Mouse (Mus musculus): ENCODE measurements at regions not wholly inside any gene's neighbourhood (a gene's known extent, or its start where the extent isn't known, plus 50 kb on each side); places are given as distances from the start of the nearest gene placed in this dataset.

- H3K4me1 ChIP-seq (replicated peaks; ENCODE audit: low read depth, low read length) = no peaks in the 10 kb centered on the region
- H3K4me3 ChIP-seq (replicated peaks; ENCODE audit: low read length) = no peak overlapping the region
- no peaks in the 10 kb centered on the region for H3K27me3 ChIP-seq (ENCODE audit: insufficient read depth, low read length)
- no peaks in the 10 kb centered on the region for H3K9me3 ChIP-seq (ENCODE audit: low read length)
- H3K36me3 ChIP-seq (ENCODE audit: insufficient read depth, low read length) = no peaks in the 10 kb centered on the region
- TF ChIP-seq CTCF (conservative IDR thresholded peaks at IDR 0.05; ENCODE audit: low read length) = no peak
- no peak for TF ChIP-seq POU5F1 (IDR thresholded peaks at IDR 0.05; ENCODE audit: borderline replicate concordance, low read length)
- TF ChIP-seq NANOG (IDR thresholded peaks at IDR 0.05; ENCODE audit: borderline replicate concordance, low read length) = no peak
These were observed 285.2 kb upstream of the Fam241a start for GRCm38 (mm10) chr3:128181221-128181908.

GRCm38 (mm10) chr3:128149216-128149615, 253.1 kb upstream of the Fam241a start:
- Histone ChIP-seq H3K27me3 (ENCODE audit: insufficient read depth, low read length) (no peaks in the 10 kb centered on the region), H3K4me1 (replicated peaks; ENCODE audit: low read depth, low read length) (no peaks in the 10 kb centered on the region), H3K9me3 (ENCODE audit: low read length) (no peaks in the 10 kb centered on the region), H3K36me3 (ENCODE audit: insufficient read depth, low read length) (no peaks in the 10 kb centered on the region), H3K4me3 (replicated peaks; ENCODE audit: low read length) (no peak overlapping the region)
- TF ChIP-seq NANOG (IDR thresholded peaks at IDR 0.05; ENCODE audit: borderline replicate concordance, low read length) (no peak), POU5F1 (IDR thresholded peaks at IDR 0.05; ENCODE audit: borderline replicate concordance, low read length) (no peak), CTCF (conservative IDR thresholded peaks at IDR 0.05; ENCODE audit: low read length) (no peak)

- Histone ChIP-seq H3K4me1 (replicated peaks; ENCODE audit: low read depth, low read length) (no peaks in the 10 kb centered on the region), H3K36me3 (ENCODE audit: insufficient read depth, low read length) (no peaks in the 10 kb centered on the region), H3K4me3 (replicated peaks; ENCODE audit: low read length) (no peak overlapping the region), H3K9me3 (ENCODE audit: low read length) (no peaks in the 10 kb centered on the region), H3K27me3 (ENCODE audit: insufficient read depth, low read length) (no peaks in the 10 kb centered on the region)
- TF ChIP-seq POU5F1 (IDR thresholded peaks at IDR 0.05; ENCODE audit: borderline replicate concordance, low read length) = no peak
- TF ChIP-seq NANOG (IDR thresholded peaks at IDR 0.05; ENCODE audit: borderline replicate concordance, low read length) = no peak
- TF ChIP-seq CTCF (conservative IDR thresholded peaks at IDR 0.05; ENCODE audit: low read length) = no peak
These were observed 249.2 kb upstream of the Fam241a start for GRCm38 (mm10) chr3:128145329-128145728.

- Histone ChIP-seq H3K36me3 (ENCODE audit: insufficient read depth, low read length) (no peaks in the 10 kb centered on the region), H3K9me3 (ENCODE audit: low read length) (no peaks in the 10 kb centered on the region), H3K27me3 (ENCODE audit: insufficient read depth, low read length) (no peaks in the 10 kb centered on the region), H3K4me1 (replicated peaks; ENCODE audit: low read depth, low read length) (no peaks in the 10 kb centered on the region), H3K4me3 (replicated peaks; ENCODE audit: low read length) (no peak overlapping the region)
- TF ChIP-seq POU5F1 (IDR thresholded peaks at IDR 0.05; ENCODE audit: borderline replicate concordance, low read length) (no peak), NANOG (IDR thresholded peaks at IDR 0.05; ENCODE audit: borderline replicate concordance, low read length) (no peak), CTCF (conservative IDR thresholded peaks at IDR 0.05; ENCODE audit: low read length) (no peak)
These were observed 231.7 kb upstream of the Fam241a start for GRCm38 (mm10) chr3:128127836-128128235.

GRCm38 (mm10) chr3:128126664-128127063, 230.5 kb upstream of the Fam241a start:
- H3K9me3 ChIP-seq (ENCODE audit: low read length) = no peaks in the 10 kb centered on the region
- no peaks in the 10 kb centered on the region for H3K36me3 ChIP-seq (ENCODE audit: insufficient read depth, low read length)
- no peak for TF ChIP-seq POU5F1 (IDR thresholded peaks at IDR 0.05; ENCODE audit: borderline replicate concordance, low read length)
- TF ChIP-seq NANOG (IDR thresholded peaks at IDR 0.05; ENCODE audit: borderline replicate concordance, low read length) = no peak
- TF ChIP-seq CTCF (conservative IDR thresholded peaks at IDR 0.05; ENCODE audit: low read length) = no peak
- no peaks in the 10 kb centered on the region for H3K27me3 ChIP-seq (ENCODE audit: insufficient read depth, low read length)
- no peak overlapping the region for H3K4me3 ChIP-seq (replicated peaks; ENCODE audit: low read length)
- no peaks in the 10 kb centered on the region for H3K4me1 ChIP-seq (replicated peaks; ENCODE audit: low read depth, low read length)

GRCm38 (mm10) chr3:128122111-128122510, 226.0 kb upstream of the Fam241a start:
- Histone ChIP-seq H3K9me3 (ENCODE audit: low read length) (no peaks in the 10 kb centered on the region), H3K4me3 (replicated peaks; ENCODE audit: low read length) (no peak overlapping the region), H3K36me3 (ENCODE audit: insufficient read depth, low read length) (no peaks in the 10 kb centered on the region), H3K27me3 (ENCODE audit: insufficient read depth, low read length) (no peaks in the 10 kb centered on the region), H3K4me1 (replicated peaks; ENCODE audit: low read depth, low read length) (no peaks in the 10 kb centered on the region)
- no peak for TF ChIP-seq POU5F1 (IDR thresholded peaks at IDR 0.05; ENCODE audit: borderline replicate concordance, low read length)
- TF ChIP-seq CTCF (conservative IDR thresholded peaks at IDR 0.05; ENCODE audit: low read length) = no peak
- no peak for TF ChIP-seq NANOG (IDR thresholded peaks at IDR 0.05; ENCODE audit: borderline replicate concordance, low read length)

GRCm38 (mm10) chr3:128120647-128121440, 224.7 kb upstream of the Fam241a start:
- no peaks in the 10 kb centered on the region for H3K36me3 ChIP-seq (ENCODE audit: insufficient read depth, low read length)
- H3K9me3 ChIP-seq (ENCODE audit: low read length) = no peaks in the 10 kb centered on the region
- no peak overlapping the region for H3K4me3 ChIP-seq (replicated peaks; ENCODE audit: low read length)
- no peak for TF ChIP-seq CTCF (conservative IDR thresholded peaks at IDR 0.05; ENCODE audit: low read length)
- no peak for TF ChIP-seq NANOG (IDR thresholded peaks at IDR 0.05; ENCODE audit: borderline replicate concordance, low read length)
- H3K27me3 ChIP-seq (ENCODE audit: insufficient read depth, low read length) = no peaks in the 10 kb centered on the region
- H3K4me1 ChIP-seq (replicated peaks; ENCODE audit: low read depth, low read length) = no peaks in the 10 kb centered on the region

- Histone ChIP-seq H3K36me3 (ENCODE audit: insufficient read depth, low read length) (no peaks in the 10 kb centered on the region), H3K4me3 (replicated peaks; ENCODE audit: low read length) (no peak overlapping the region), H3K9me3 (ENCODE audit: low read length) (no peaks in the 10 kb centered on the region), H3K4me1 (replicated peaks; ENCODE audit: low read depth, low read length) (no peaks in the 10 kb centered on the region), H3K27me3 (ENCODE audit: insufficient read depth, low read length) (no peaks in the 10 kb centered on the region)
- TF ChIP-seq CTCF (conservative IDR thresholded peaks at IDR 0.05; ENCODE audit: low read length) (no peak), POU5F1 (IDR thresholded peaks at IDR 0.05; ENCODE audit: borderline replicate concordance, low read length) (no peak), NANOG (IDR thresholded peaks at IDR 0.05; ENCODE audit: borderline replicate concordance, low read length) (no peak)
These were observed 217.1 kb upstream of the Fam241a start for GRCm38 (mm10) chr3:128113209-128113608.
